Mouse (Mus musculus): ENCODE measurements at regions not wholly inside any gene's neighbourhood (a gene's known extent, or its start where the extent isn't known, plus 50 kb on each side); places are given as distances from the start of the nearest gene placed in this dataset.

- no peak for DNase-seq (ENCODE audit: low read depth, low spot score)
These were observed 59.0 kb upstream of the Actrt2 start for GRCm38 (mm10) chr4:154726636-154727045.

GRCm38 (mm10) chr4:154727945-154728344 lies 60.3 kb upstream of the Actrt2 start:
- no peak for DNase-seq (ENCODE audit: low read depth, low spot score)

DNA sequence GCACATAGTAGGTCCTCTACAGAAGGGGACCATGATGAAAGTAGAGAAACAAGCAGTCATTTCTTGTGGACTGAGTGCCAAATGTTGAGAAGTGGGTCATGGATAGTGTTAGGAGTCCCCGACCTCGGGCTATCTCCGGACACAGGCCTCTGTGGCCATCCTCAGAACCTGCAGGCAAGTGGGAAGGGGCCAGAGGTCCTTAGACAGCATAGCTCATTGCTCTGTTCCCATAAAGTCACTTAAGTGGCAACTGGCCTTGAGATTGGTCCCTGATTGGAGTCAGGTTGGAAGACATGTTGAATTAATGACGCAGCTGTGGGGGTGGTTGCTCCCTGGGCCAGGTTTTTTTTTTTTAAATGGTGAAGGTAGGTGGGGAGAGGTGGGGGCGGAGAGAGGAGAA lies 63.0 kb upstream of the Actrt2 start:
- DNase-seq (ENCODE audit: low read depth, low spot score): no peak

DNA sequence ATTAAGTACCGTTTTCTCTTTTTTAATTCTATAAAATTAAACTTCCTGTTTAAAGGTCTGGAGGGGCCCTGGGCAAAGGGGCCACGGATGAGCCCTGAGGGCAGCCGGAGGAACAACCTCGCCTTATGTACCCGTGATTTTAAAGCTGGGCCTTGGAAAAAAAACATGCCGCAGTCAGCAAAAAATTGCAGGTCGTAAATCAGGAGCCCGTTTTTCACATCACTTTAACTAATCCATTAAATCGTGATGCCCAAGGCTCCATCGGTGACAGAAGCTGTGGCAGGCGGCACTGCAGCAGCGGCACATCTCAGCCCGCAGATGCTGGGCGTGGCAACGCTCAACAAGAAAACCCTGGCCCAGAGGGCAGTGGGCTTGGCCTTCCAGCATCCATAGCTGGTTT lies 63.7 kb upstream of the Actrt2 start:
- no peak for DNase-seq (ENCODE audit: low read depth, low spot score)

DNA sequence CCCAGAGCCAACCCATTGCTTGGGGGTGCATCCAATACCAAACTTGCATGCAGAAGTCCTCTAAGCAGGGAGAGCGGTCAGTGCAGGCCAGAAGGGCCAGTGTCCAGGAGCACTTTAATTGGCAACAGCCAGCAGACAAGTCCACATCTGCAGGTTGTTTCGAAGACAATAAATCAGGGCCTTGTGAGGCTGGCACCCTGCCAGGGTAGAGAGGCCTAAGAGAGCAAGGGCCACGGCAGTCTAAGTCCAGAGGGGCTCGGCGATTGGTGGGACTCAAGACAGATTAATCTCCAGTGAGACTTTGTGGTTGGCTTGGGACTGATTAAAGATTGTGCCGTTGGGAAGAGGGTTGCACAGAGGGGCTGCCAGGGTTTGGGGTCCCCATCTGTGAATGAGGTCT lies 68.4 kb upstream of the Actrt2 start:
- no peak for DNase-seq (ENCODE audit: low read depth, low spot score)

DNA sequence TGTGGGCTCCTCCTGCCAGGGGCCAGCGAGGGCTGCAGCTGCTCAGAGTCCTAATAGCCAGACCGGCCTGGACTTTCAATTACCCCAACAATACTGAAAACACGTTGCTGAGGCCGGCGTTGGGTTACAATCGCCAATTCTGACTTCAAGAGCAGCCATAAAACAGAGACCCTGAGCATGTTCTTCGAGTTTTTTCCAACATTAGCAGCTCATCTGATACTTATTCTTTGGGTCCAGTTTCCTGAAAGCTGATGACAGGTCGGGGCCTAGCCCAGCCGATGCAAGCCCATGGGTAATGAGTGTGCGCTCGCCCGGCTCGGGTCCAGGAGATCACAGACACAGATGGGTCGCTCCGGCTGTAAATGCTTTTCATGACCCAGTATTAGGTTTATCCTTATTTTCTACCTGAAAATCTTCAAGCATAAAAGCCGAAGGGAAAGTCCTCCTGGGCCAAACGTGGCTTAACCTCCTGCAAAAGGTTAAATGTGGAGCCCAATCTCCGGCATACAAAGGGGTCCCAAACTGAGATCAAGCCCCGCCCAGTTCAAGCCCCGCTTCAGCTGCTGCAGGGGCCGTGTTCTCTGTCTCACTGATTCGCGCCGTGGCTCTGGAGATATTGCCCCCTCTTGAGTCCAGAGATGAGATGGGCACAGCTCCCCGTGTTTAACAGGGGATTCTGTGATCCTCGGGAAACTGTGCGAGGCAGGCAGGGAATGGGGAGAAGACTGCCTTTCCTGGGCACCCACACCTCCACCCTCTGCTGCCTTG lies 73.6 kb upstream of the Actrt2 start:
- no peak for DNase-seq (ENCODE audit: low read depth, low spot score)

GRCm38 (mm10) chr4:154746323-154747005 lies 78.8 kb upstream of the Actrt2 start:
- peak; percentile 24 for DNase-seq (ENCODE audit: low read depth, low spot score)

DNA sequence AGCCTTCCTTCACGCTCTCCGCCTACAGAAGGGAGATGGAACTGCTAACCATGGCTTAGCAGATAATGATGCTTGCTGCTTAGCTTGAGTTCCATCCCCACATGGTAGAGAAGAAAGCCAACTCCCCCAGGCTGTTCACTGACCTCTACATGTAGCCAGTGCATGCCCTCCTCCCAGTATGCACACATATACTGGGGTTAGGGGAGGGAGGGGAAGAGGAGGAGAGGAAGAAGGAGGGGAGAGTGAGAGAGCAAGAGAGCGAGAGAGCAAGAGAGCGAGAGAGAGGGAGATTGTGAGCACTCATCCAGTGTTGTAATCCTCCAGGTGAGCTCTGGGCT lies 79.3 kb upstream of the Actrt2 start:
- no peak for DNase-seq (ENCODE audit: low read depth, low spot score)

- peak; percentile 19 for DNase-seq (ENCODE audit: low read depth, low spot score)
These were observed 81.5 kb upstream of the Actrt2 start for GRCm38 (mm10) chr4:154749160-154749559.

- DNase-seq (ENCODE audit: low read depth, low spot score): no peak
These were observed 82.3 kb upstream of the Actrt2 start for GRCm38 (mm10) chr4:154749996-154750395.

DNA sequence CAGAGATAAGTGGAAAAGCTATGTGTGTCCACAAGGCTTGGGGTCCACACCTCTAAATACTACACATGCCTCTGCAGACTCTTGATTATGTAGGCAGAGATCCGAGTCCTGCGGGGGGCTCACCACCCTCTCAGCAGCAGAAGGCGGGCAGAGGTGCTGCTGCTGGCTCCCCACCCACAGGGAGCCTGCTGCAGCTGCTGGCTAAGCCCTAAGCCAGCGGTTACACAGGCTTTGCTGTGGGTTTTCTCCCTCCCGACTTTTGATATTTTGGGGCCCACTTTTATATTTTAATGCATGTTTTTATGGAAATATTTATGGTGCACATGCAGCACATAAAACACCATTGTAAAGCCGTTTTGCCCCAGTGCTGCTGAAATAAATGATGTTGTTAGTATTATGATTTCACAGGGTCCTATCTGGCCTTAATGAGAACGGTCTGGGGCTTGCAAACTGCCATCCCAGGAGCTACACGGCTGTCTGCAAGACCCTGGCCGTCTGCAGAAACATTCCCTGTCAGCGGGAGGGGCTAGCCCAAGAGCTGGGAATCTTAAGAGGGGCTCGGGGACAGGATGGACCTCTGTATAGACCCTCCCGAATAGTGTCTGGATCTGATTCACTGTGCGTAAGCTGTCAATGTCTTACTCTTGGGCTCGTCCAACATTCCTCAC lies 82.9 kb upstream of the Actrt2 start:
- no peak for DNase-seq (ENCODE audit: low read depth, low spot score)

DNA sequence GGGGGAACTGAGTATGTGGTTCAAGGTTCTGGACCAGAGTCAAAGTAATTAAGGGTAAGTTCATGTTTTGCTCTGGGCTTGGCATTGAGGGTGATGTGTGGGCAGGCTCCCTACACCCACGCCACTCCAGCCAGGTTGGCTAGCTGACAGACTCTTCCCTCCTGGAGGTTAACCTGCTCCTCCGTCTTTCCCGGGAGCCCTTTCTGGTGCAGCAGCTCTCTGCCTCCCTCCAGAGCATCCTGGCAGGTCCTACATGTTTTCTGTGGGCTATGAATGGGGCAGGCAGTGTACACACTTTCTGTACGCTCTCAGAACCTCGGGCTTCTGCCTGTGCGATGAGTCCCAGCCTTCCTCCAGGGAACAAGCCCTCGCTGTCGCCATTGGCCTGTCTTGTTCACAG lies 82.8 kb upstream of the Ttc34 start:
- DNase-seq (ENCODE audit: low read depth, low spot score): peak; percentile 16

DNA sequence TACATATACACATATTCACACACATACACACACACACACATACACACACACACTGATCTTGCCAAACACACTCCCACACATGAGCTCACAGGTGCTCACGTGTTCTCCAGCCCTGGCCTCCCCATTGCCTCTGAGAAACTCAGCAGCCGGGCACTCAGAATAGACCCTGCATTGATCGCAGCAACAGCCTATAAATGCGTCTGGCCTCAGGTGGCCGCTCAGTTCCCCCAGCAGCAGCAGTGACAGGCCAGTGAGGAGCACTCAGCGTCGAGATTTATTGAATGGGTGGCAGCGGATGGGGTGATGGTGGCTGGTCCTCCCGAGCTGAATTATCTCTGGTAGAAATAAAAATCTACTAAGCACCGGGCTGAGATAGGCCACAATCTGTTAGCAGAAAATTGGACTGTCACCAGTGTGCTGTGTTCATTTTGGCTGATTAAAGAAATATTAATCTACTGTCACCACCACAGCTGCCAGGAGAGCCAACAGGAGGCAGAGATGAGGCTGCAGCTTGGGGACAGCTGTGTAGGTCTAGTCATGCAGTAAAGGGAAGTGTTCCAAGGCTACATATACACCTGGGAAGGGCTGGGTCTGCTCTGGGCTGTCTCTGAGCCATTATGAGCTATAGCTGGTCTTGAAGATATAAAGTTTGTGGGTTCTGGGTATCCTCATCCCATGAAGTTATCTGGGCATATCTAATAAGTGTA lies 80.4 kb upstream of the Ttc34 start:
- no peak for DNase-seq (ENCODE audit: low read depth, low spot score)

GRCm38 (mm10) chr4:154759881-154760280 lies 77.4 kb upstream of the Ttc34 start:
- no peak for DNase-seq (ENCODE audit: low read depth, low spot score)

GRCm38 (mm10) chr4:154764238-154764637 lies 73.0 kb upstream of the Ttc34 start:
- peak; percentile 34 for DNase-seq (ENCODE audit: low read depth, low spot score)

GRCm38 (mm10) chr4:154766158-154766557 lies 71.1 kb upstream of the Ttc34 start:
- DNase-seq (ENCODE audit: low read depth, low spot score): peak; percentile 21

GRCm38 (mm10) chr4:154771330-154772076 lies 65.8 kb upstream of the Ttc34 start:
- no peak for DNase-seq (ENCODE audit: low read depth, low spot score)

GRCm38 (mm10) chr4:154772077-154772462 lies 65.2 kb upstream of the Ttc34 start:
- no peak for DNase-seq (ENCODE audit: low read depth, low spot score)

DNA sequence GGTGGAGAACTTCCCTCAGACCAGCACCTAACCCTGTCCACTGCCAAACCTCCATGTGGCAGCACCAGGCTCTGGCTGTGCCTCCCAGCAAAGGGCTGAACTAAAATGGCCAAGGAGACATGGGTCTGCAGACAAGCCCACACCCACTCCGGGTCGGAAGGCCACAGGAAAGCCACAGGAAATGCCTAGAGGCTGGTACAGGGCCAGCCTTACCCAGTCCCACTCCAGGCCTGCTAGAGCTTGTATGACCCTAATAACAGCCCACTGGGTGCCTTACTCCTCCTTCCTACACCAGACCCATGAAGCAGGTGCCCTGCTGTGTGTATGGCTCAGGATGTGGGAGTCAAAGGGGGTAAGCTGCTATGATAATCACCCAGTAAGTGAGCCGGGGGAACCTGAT lies 63.4 kb upstream of the Ttc34 start:
- no peak for DNase-seq (ENCODE audit: low read depth, low spot score)

DNA sequence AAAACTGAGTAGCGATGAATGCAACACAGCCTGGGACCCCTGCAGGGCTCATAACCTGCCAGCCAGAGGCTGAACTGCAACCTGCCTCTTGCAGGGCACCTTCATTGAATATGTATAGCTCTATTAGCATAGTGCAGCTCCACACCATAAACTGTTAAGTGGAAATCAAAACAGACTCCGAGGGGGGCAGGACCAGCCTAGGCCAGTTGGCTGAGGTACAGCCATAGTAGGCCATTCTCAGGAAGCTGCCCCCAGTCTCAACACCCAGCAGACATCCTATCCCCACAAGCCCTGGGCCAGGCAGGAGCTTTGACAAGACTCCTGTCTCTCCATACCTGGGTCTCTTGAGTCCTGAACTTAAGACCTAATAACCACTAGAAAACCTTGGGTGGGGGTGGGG lies 62.9 kb upstream of the Ttc34 start:
- no peak for DNase-seq (ENCODE audit: low read depth, low spot score)

- DNase-seq (ENCODE audit: low read depth, low spot score): no peak
These were observed 58.4 kb upstream of the Ttc34 start for GRCm38 (mm10) chr4:154778818-154779217.

DNA sequence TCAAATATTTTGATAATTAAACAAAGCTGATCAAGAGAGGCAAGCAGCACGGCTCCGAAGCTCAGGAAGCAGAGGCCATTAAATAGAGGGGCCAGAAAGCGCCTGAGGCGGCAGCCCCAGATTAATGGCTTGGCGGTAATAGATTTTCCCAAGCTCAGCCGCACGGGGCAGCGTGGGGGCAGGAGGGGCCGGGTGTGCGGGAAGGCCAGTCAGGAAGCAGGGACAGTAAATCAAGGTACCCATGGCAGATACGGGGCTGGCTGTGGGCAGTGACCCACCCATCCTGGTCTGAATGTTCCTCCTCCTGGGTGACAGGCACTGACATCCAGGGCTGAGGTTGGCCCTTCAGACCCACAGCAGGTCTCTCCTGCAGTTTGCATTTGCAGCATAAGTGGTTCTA lies 55.9 kb upstream of the Ttc34 start:
- no peak for DNase-seq (ENCODE audit: low read depth, low spot score)

All from brain, adult 2 months (tissue).